Mouse (Mus musculus) liver, adult 2 months (tissue): ENCODE data around the gene Atp6v1c2.

Experiments used
- CTCF ChIP-seq: fragments of 200-500 bp; IDR thresholded peaks from 2 replicates; pipeline ENCODE4 v1.5.1; 2011; ENCODE audit warnings: low read depth, low read length, control low read depth
- POLR2A ChIP-seq: fragments of 200-500 bp; IDR thresholded peaks from 2 replicates; pipeline ENCODE4 v1.6.1; 2011; ENCODE audit warnings: low read length, control low read depth; ENCODE audit not compliant: insufficient read depth; ENCODE audit errors: extremely low read depth

DNA sequence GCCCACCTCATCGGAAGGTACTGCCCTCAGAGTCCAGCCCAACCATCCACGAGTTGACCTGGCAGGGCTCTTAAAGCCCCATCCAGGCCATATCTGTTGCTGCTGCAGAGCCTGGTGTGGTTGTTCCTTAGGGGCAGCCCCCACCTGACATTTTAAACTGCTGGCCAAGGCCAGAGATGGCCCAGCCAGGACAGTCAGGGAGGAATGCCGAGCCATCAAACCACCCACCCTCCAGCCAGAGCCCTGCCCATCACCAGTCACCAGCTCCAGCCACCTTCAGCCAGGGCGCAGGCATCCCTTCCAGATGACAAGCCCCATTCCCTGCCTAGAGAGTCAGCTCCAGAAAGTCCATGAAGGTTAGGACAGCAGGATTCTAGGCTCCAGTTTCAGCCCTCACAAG, 40.7 kb downstream of the Atp6v1c2 start:
- TF ChIP-seq POLR2A (no peak), CTCF (no peak)
